Mouse (Mus musculus): ENCODE data around the gene Zfp512b.

Gene Zfp512b

GRCm38 (mm10) chr2:181573961-181574360, 18.6 kb downstream of the Zfp512b start:
- DNase-seq (ENCODE audit: low spot score in 2 of 2): peak in 1 of 2 experiments; percentile 9

- DNase-seq (ENCODE audit: low spot score in 2 of 2): peak in 1 of 2 experiments; percentile 16
These were observed 19.4 kb downstream of the Zfp512b start for GRCm38 (mm10) chr2:181572921-181573920.

GRCm38 (mm10) chr2:181571941-181572670, 20.5 kb downstream of the Zfp512b start:
- DNase-seq (ENCODE audit: low spot score in 2 of 2): peak in 1 of 2 experiments; percentile 12

- peak in 1 of 2 experiments; percentile 14 for DNase-seq (ENCODE audit: low spot score in 2 of 2)
These were observed 21.5 kb downstream of the Zfp512b start for GRCm38 (mm10) chr2:181570921-181571595.

- peak in 1 of 2 experiments; percentile 12 for DNase-seq (ENCODE audit: low spot score in 2 of 2)
These were observed 22.2 kb downstream of the Zfp512b start for GRCm38 (mm10) chr2:181570375-181570774.

GRCm38 (mm10) chr2:181569856-181570255, 22.7 kb downstream of the Zfp512b start:
- no peak for DNase-seq (ENCODE audit: low spot score in 2 of 2)

- peak; percentile 64 to 85 for DNase-seq (ENCODE audit: low spot score in 2 of 2)
These were observed 24.2 kb downstream of the Zfp512b start for GRCm38 (mm10) chr2:181568272-181569008.

GRCm38 (mm10) chr2:181567338-181567737, 25.3 kb downstream of the Zfp512b start:
- DNase-seq (ENCODE audit: low spot score in 2 of 2): peak in 1 of 2 experiments; percentile 4

GRCm38 (mm10) chr2:181553772-181554171, 38.8 kb downstream of the Zfp512b start:
- no peak for DNase-seq (ENCODE audit: low spot score in 2 of 2)

- DNase-seq (ENCODE audit: low spot score in 2 of 2): no peak
These were observed 42.4 kb downstream of the Zfp512b start for GRCm38 (mm10) chr2:181550233-181550632.

GRCm38 (mm10) chr2:181548682-181549081, 43.9 kb downstream of the Zfp512b start:
- DNase-seq (ENCODE audit: low spot score in 2 of 2): no peak

- no peak for DNase-seq (ENCODE audit: low spot score in 2 of 2)
These were observed 44.4 kb downstream of the Zfp512b start for GRCm38 (mm10) chr2:181548227-181548626.

GRCm38 (mm10) chr2:181546142-181546541, 46.5 kb downstream of the Zfp512b start:
- no peak for DNase-seq (ENCODE audit: low spot score in 2 of 2)

GRCm38 (mm10) chr2:181541761-181542380, 50.7 kb downstream of the Zfp512b start:
- no peak for DNase-seq (ENCODE audit: low spot score in 2 of 2)

GRCm38 (mm10) chr2:181537444-181538047, 55.1 kb downstream of the Zfp512b start:
- DNase-seq (ENCODE audit: low spot score in 2 of 2): no peak

GRCm38 (mm10) chr2:181536410-181536809, 56.2 kb downstream of the Zfp512b start:
- no peak for DNase-seq (ENCODE audit: low spot score in 2 of 2)

GRCm38 (mm10) chr2:181532589-181532988, 60.0 kb downstream of the Zfp512b start:
- DNase-seq (ENCODE audit: low spot score in 2 of 2): no peak

Measured in spleen, postnatal 10 days (tissue).